9 mouse cellular contexts compared by ENCODE assay signal in genomic region chr1:178529512-178530300, GRCm38 (mm10). TPM values are rescaled to one million over a fixed set of nuclear protein-coding genes. Genes with fewer than 3 reads are reported as not detected.
DNase-seq lines count a peak whose midpoint lies in the region; ATAC-seq and TF ChIP-seq lines count a peak whose summit lies in the region.
"Had no signal": no experiment of that assay in that cellular context is flagged by ENCODE, and none has a peak within 500 bp of the region (broad histone marks: within the 10 kb centered on the region; RNA-seq: fewer than 3 reads in every experiment).

No protein-coding gene starts in this region.

- H3K4me2 ChIP-seq in heart, embryonic 11.5 days, result peak overlapping the region; percentile 100
- peak overlapping the region; percentile 100 for H3K4me2 ChIP-seq in embryonic facial prominence, embryonic 14.5 days (ENCODE audit: low read depth, low read length)
- peak overlapping the region; percentile 100 for H3K4me2 ChIP-seq in hindbrain, postnatal 0 days (ENCODE audit: low read depth, low read length)
- H3K4me2 ChIP-seq in limb, embryonic 13.5 days (replicated peaks), result peak overlapping the region; percentile 100
- peak overlapping the region; percentile 99 for H3K4me2 ChIP-seq in neural tube, embryonic 15.5 days

- no peak for DNase-seq in heart, adult 9 months (ENCODE audit: low spot score in 2 of 2)
- DNase-seq in adrenal gland, postnatal 10 days, result peak; percentile 18
- no peak for DNase-seq in embryonic facial prominence, embryonic 14.5 days (ENCODE audit: low spot score)
- DNase-seq in hindbrain, postnatal 0 days (ENCODE audit: low spot score), result peak; percentile 24
- DNase-seq in adipocyte (ENCODE audit: low spot score), result no peak

- peak overlapping the region; percentile 88 for H3K27ac ChIP-seq in heart, embryonic 11.5 days (ENCODE audit: low read depth, low read length)
- H3K27ac ChIP-seq in embryonic facial prominence, embryonic 14.5 days (replicated peaks; ENCODE audit: low read depth, low read length), result peak overlapping the region; percentile 89
- peak overlapping the region; percentile 90 for H3K27ac ChIP-seq in hindbrain, postnatal 0 days
- H3K27ac ChIP-seq in limb, embryonic 13.5 days, result peak overlapping the region; percentile 88
- H3K27ac ChIP-seq in neural tube, embryonic 15.5 days (replicated peaks), result peak overlapping the region; percentile 94

- peak; percentile 14 for ATAC-seq in heart, embryonic 11.5 days (replicated peaks; ENCODE audit: insufficient number of reproducible peaks, low FRiP score, low TSS enrichment)
- ATAC-seq in embryonic facial prominence, embryonic 14.5 days (ENCODE audit: low read depth), result no peak
- ATAC-seq in hindbrain, postnatal 0 days, result 0 out of 2 replicates have a peak, but pooled peaks have one; percentile 1
- peak; percentile 2; the same call in 1 of the 2 replicates for ATAC-seq in limb, embryonic 13.5 days (ENCODE audit: low FRiP score, low read depth)
- peak; percentile 1; the same call in 1 of the 2 replicates for ATAC-seq in neural tube, embryonic 15.5 days (ENCODE audit: low FRiP score)

- no peaks in the 10 kb centered on the region for H3K9me3 ChIP-seq in heart, embryonic 11.5 days (replicated peaks; ENCODE audit: control insufficient read depth, low read length)
- H3K9me3 ChIP-seq in embryonic facial prominence, embryonic 14.5 days (ENCODE audit: control insufficient read depth, low read length), result 0 out of 2 replicates have a peak, but pooled peaks cover 4% of the 10 kb centered on the region
- no peaks in the 10 kb centered on the region for H3K9me3 ChIP-seq in hindbrain, postnatal 0 days (ENCODE audit: low read length)
- peaks cover 4% of the 10 kb centered on the region; the same call in 1 of the 2 replicates for H3K9me3 ChIP-seq in limb, embryonic 13.5 days
- H3K9me3 ChIP-seq in neural tube, embryonic 15.5 days (replicated peaks), result no peaks in the 10 kb centered on the region

- H3K36me3 ChIP-seq in heart, embryonic 11.5 days (ENCODE audit: control insufficient read depth, insufficient read depth, low read length), result no peaks in the 10 kb centered on the region
- H3K36me3 ChIP-seq in embryonic facial prominence, embryonic 14.5 days (ENCODE audit: control insufficient read depth, insufficient read depth, low read length), result peaks cover 3% of the 10 kb centered on the region; the same call in 1 of the 2 replicates
- no peaks in the 10 kb centered on the region for H3K36me3 ChIP-seq in hindbrain, postnatal 0 days (ENCODE audit: insufficient read depth, low read length)
- H3K36me3 ChIP-seq in limb, embryonic 13.5 days, result no peaks in the 10 kb centered on the region
- H3K36me3 ChIP-seq in neural tube, embryonic 15.5 days, result no peaks in the 10 kb centered on the region

- peak; percentile 28 for TF ChIP-seq CTCF in hindbrain, postnatal 0 days (IDR thresholded peaks at IDR 0.05; ENCODE audit: low read depth)

- no peaks in the 10 kb centered on the region for H3K27me3 ChIP-seq in heart, embryonic 11.5 days (ENCODE audit: control insufficient read depth, insufficient read depth, low read length)
- no peaks in the 10 kb centered on the region for H3K27me3 ChIP-seq in embryonic facial prominence, embryonic 14.5 days (replicated peaks; ENCODE audit: control insufficient read depth, insufficient read depth, low read length)
- H3K27me3 ChIP-seq in hindbrain, postnatal 0 days (ENCODE audit: insufficient read depth, low read length), result 0 out of 2 replicates have a peak, but pooled peaks cover 3% of the 10 kb centered on the region
- H3K27me3 ChIP-seq in limb, embryonic 13.5 days, result peaks cover 9% of the 10 kb centered on the region; the same call in 1 of the 2 replicates
- no peaks in the 10 kb centered on the region for H3K27me3 ChIP-seq in neural tube, embryonic 15.5 days (replicated peaks)
- H3K27me3 ChIP-seq: Patski had no signal

- H3K4me3 ChIP-seq in heart, embryonic 11.5 days (ENCODE audit: low read depth, low read length), result peak overlapping the region; percentile 79
- H3K4me3 ChIP-seq in embryonic facial prominence, embryonic 14.5 days (ENCODE audit: low read depth, low read length), result peak overlapping the region; percentile 74
- H3K4me3 ChIP-seq in hindbrain, postnatal 0 days (ENCODE audit: low read length), result peak overlapping the region; percentile 70
- H3K4me3 ChIP-seq in limb, embryonic 13.5 days, result peak overlapping the region; percentile 75
- peak overlapping the region; percentile 83 for H3K4me3 ChIP-seq in neural tube, embryonic 15.5 days (replicated peaks)

- under 1% methylated on average over 38 of the region's 38 CpGs for WGBS in heart, embryonic 11.5 days (ENCODE audit: insufficient replicate concordance)
- WGBS in embryonic facial prominence, embryonic 14.5 days, result 0% methylated on average over 36 of the region's 38 CpGs
- under 1% methylated on average over 38 of the region's 38 CpGs for WGBS in hindbrain, postnatal 0 days
- WGBS in limb, embryonic 13.5 days, result under 1% methylated on average over 38 of the region's 38 CpGs
- WGBS in neural tube, embryonic 15.5 days, result under 1% methylated on average over 38 of the region's 38 CpGs

- peaks cover 26% of the 10 kb centered on the region for H3K4me1 ChIP-seq in heart, embryonic 11.5 days (ENCODE audit: control insufficient read depth, insufficient read depth, low read length)
- peaks cover 4% of the 10 kb centered on the region; the same call in 1 of the 2 replicates for H3K4me1 ChIP-seq in embryonic facial prominence, embryonic 14.5 days (ENCODE audit: control insufficient read depth, insufficient read depth, low read length)
- peaks cover 4% of the 10 kb centered on the region; the same call in 1 of the 2 replicates for H3K4me1 ChIP-seq in hindbrain, postnatal 0 days (ENCODE audit: insufficient read depth, low read length)
- H3K4me1 ChIP-seq in limb, embryonic 13.5 days, result peaks cover 48% of the 10 kb centered on the region
- H3K4me1 ChIP-seq in neural tube, embryonic 15.5 days, result peaks cover 38% of the 10 kb centered on the region

- peak overlapping the region; percentile 86 for H3K9ac ChIP-seq in heart, embryonic 11.5 days (ENCODE audit: low read depth, low read length)
- peak overlapping the region; percentile 79 for H3K9ac ChIP-seq in embryonic facial prominence, embryonic 14.5 days (ENCODE audit: low read depth, low read length)
- H3K9ac ChIP-seq in hindbrain, postnatal 0 days (replicated peaks; ENCODE audit: low read length), result peak overlapping the region; percentile 71
- peak overlapping the region; percentile 87 for H3K9ac ChIP-seq in limb, embryonic 13.5 days
- peak overlapping the region; percentile 88 for H3K9ac ChIP-seq in neural tube, embryonic 15.5 days (replicated peaks)

RNA-seq across cellular contexts. Expression of gene Kif26b, which starts 0.8 kb away (rescaled TPM):
- 16.4 and 18.9 TPM in 2 replicates for polyA plus RNA-seq in heart, embryonic 11.5 days (2014; fragmentation: Nextera tagmentation; extraction: Ambion mirVana)
- 1 to 10 TPM; 2.3 to 4.8 TPM for total RNA-seq in adrenal gland, postnatal 10 days (2021)
- 8.1 and 10.4 TPM in 2 replicates for polyA plus RNA-seq in embryonic facial prominence, embryonic 14.5 days (2014; fragmentation: Nextera tagmentation; extraction: Ambion mirVana)
- 59.7 and 60.5 TPM in 2 replicates for total RNA-seq in hindbrain, postnatal 0 days (2014; rRNA removed)
- 5.2 and 5.8 TPM in 2 replicates for polyA plus RNA-seq in hindbrain, postnatal 0 days (2015; fragmentation: Nextera tagmentation; extraction: Ambion mirVana)
- 12.0 and 13.3 TPM in 2 replicates for polyA plus RNA-seq in limb, embryonic 13.5 days (2015; fragmentation: Nextera tagmentation; extraction: Ambion mirVana)
- polyA plus RNA-seq in neural tube, embryonic 15.5 days (2015; fragmentation: Nextera tagmentation; extraction: Ambion mirVana), result 10.6 and 11.1 TPM in 2 replicates

Comparison
In these comparisons a context has a peak if more than half of its experiments do, and no peak if none do; other contexts are left out.
1. DNase-seq: peak in adrenal gland, postnatal 10 days (single experiment) and hindbrain, postnatal 0 days (single experiment); none in heart, adult 9 months (0 of 2), embryonic facial prominence, embryonic 14.5 days (single experiment) and adipocyte (single experiment).
2. Peak in every context shown above with its lines, with median percentiles within 50 percentile points of each other: H3K27ac ChIP-seq, H3K4me2 ChIP-seq, H3K4me3 ChIP-seq and H3K9ac ChIP-seq.